Mouse (Mus musculus) G1E (cell line): Measurements from ENCODE around the gene Rcc1.

Experiments used
- CTCF ChIP-seq: IDR thresholded peaks from 2 replicates; pipeline ENCODE4 v1.5.1; 2012; ENCODE audit warnings: low read depth, low read length, inconsistent platforms, mixed read lengths
- GATA1 ChIP-seq: IDR thresholded peaks from 2 replicates; pipeline ENCODE4 v1.6.1; 2012; ENCODE audit warnings: borderline replicate concordance, low read length, inconsistent platforms, mixed read lengths
- GATA2 ChIP-seq: IDR thresholded peaks from 2 replicates; pipeline ENCODE4 v1.6.1; 2012; ENCODE audit warnings: low read depth, low read length, inconsistent platforms, borderline replicate concordance
- POLR2AphosphoS5 ChIP-seq: IDR thresholded peaks from 2 replicates; pipeline ENCODE4 v1.6.1; 2012; ENCODE audit warnings: low read depth, low read length, inconsistent platforms; ENCODE audit not compliant: insufficient replicate concordance
- TAL1 ChIP-seq: conservative IDR thresholded peaks from 2 replicates; pipeline ENCODE4 v1.6.1; 2012; ENCODE audit warnings: low read depth, low read length, inconsistent platforms, mixed read lengths

GRCm38 (mm10) chr4:132305276-132305675 is 48.1 kb downstream of the Rcc1 start:
- TF ChIP-seq CTCF, result no peak
- no peak for TF ChIP-seq GATA1
- no peak for TF ChIP-seq POLR2AphosphoS5
- no peak for TF ChIP-seq GATA2
- no peak for TF ChIP-seq TAL1
